Mouse (Mus musculus): ENCODE results near the gene Gys1.

DNA sequence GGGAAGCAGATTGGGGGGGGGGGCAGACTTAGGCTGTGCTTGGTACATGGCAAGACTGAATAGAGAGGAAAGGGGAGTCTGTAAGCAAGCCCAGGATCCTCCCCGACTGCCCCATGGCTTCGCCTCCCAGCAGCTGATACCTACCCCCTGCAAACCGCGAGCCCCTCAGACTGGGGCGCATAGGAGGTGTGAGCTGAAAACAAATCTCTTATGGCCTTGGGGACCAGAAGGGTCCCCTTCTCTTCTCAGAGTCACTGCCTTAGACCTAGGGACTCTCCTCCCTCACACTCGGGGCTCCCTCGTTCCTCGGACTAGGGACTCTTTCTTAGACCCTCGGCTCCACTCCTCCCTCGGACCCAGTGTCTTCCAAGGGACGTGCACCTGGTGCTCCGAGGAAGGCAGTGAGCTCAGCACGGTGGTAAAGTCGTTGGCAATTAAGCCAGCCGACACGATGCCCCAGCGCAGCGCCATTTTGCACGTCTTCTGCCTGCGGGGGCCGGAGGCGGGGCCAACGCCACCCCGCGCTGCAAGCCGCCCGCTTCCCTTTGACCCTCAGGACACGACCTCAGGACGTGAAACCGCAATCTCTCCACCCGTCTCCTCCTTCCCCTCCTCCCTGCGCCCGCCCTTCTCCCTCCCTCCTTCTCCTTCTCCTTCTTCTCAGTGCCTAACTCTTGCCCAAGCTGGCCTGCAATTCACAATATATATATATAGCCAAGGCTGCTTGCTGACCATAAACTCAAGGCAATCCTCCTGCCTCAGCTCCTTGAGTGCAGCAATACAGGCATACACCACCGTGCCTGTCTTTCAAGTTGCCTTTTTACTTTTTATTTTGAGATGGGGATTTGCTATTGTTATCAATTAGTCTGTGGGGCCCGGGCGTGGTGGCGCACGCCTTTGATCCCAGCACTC, 53.9 kb downstream of the Gys1 start, which contains the start of gene Dhdh:
- no peak for TF ChIP-seq TAL1 (IDR thresholded peaks at IDR 0.05; ENCODE audit: low read length)
- no peak for TF ChIP-seq GATA1 (IDR thresholded peaks at IDR 0.05; ENCODE audit: low read length)

All from erythroblast, embryonic 14.5 days (primary cell).